Mouse (Mus musculus) lung, embryonic 16.5 days (tissue): ENCODE data around the gene Auts2. TPM values are rescaled to one million over a fixed set of nuclear protein-coding genes. Genes with fewer than 3 reads are reported as not detected.
A peak's percentile ranks its signal among the peaks of the same experiment; 100 is the strongest.

Experiments
- ATAC-seq: fragments of 200-750 bp; cut with Nextera tagmentation; 2 replicates; pipeline ENCODE4 v1.8.0; 2017; ENCODE audit warnings: low read depth, mild to moderate bottlenecking, moderate library complexity
- H3K27ac ChIP-seq: fragments of 300-500 bp; sonication (generic); 2 replicates; pipeline ENCODE4 v1.5.1; 2014; ENCODE audit warnings: mild to moderate bottlenecking, control low read depth, low read length
- H3K27me3 ChIP-seq: fragments of 300-500 bp; sonication (generic); 2 replicates; pipeline ENCODE4 v1.6.1; 2014; ENCODE audit warnings: low read depth, low read length, mixed read lengths; ENCODE audit not compliant: control insufficient read depth, insufficient read depth
- H3K36me3 ChIP-seq: fragments of 300-500 bp; sonication (generic); 2 replicates; pipeline ENCODE4 v1.6.1; 2014; ENCODE audit warnings: low read length; ENCODE audit not compliant: control insufficient read depth, insufficient read depth
- H3K4me1 ChIP-seq: fragments of 300-500 bp; sonication (generic); replicated peaks from 2 replicates; pipeline ENCODE4 v1.6.1; 2014; ENCODE audit warnings: low read length, mixed read lengths; ENCODE audit not compliant: control insufficient read depth, insufficient read depth
- H3K4me2 ChIP-seq: fragments of 300-500 bp; sonication (generic); 2 replicates; pipeline ENCODE4 v1.6.1; 2014; ENCODE audit warnings: low read depth, low read length, control low read depth
- H3K4me3 ChIP-seq: fragments of 300-500 bp; sonication (generic); 2 replicates; pipeline ENCODE4 v1.5.1; 2014; ENCODE audit warnings: mild to moderate bottlenecking, low read length, control low read depth
- H3K9ac ChIP-seq: fragments of 300-500 bp; sonication (generic); 2 replicates; pipeline ENCODE4 v1.6.1; 2014; ENCODE audit warnings: low read length, control low read depth
- H3K9me3 ChIP-seq: fragments of 300-500 bp; sonication (generic); 2 replicates; pipeline ENCODE4 v1.6.1; 2016; ENCODE audit warnings: low read length; ENCODE audit not compliant: control insufficient read depth
- WGBS: fragments of 180-500 bp; shearing (Covaris S2); extraction: QIAGEN DNeasy Blood & Tissue Kit; methylation state at CpG from one replicate; pipeline ENCODE4 v1.1.7; 2014; 5-methylcytosine and 5-hydroxymethylcytosine counted together
- polyA plus RNA-seq: library from polyadenylated mRNA; unstranded; fragments of >200 nt; fragmentation: Nextera tagmentation; extraction: Ambion mirVana; gene quantifications from 2 replicates; pipeline ENCODE4 v1.2.1, GENCODE M21; 2015

The Auts2 gene
- polyA plus RNA-seq, 1 experiment from 2014 or later = 12.3 TPM

GRCm38 (mm10) chr5:132541371-132541931 lies 1.7 kb downstream of the Auts2 start:
- no peak for ATAC-seq
- H3K9me3 ChIP-seq = no peaks in the 10 kb centered on the region
- peak overlapping the region; percentile 55; the same call in 1 of the 2 replicates for H3K27ac ChIP-seq
- peaks cover 15% of the 10 kb centered on the region for H3K4me1 ChIP-seq
- H3K36me3 ChIP-seq = no peaks in the 10 kb centered on the region
- no peaks in the 10 kb centered on the region; the same call in 1 of the 2 replicates for H3K27me3 ChIP-seq
- WGBS = under 1% methylated on average over 44 of the region's 46 CpGs
- peak overlapping the region; percentile 80 for H3K9ac ChIP-seq
- peak overlapping the region; percentile 72 for H3K4me2 ChIP-seq
- peak overlapping the region; percentile 84 for H3K4me3 ChIP-seq

GRCm38 (mm10) chr5:132540841-132541311 lies 2.3 kb downstream of the Auts2 start:
- H3K9me3 ChIP-seq = no peaks in the 10 kb centered on the region
- H3K9ac ChIP-seq = peak overlapping the region; percentile 80
- H3K27ac ChIP-seq = no peak overlapping the region
- no peaks in the 10 kb centered on the region; the same call in 1 of the 2 replicates for H3K27me3 ChIP-seq
- H3K4me1 ChIP-seq = peaks cover 15% of the 10 kb centered on the region
- H3K4me2 ChIP-seq = peak overlapping the region; percentile 72
- peak overlapping the region; percentile 84 for H3K4me3 ChIP-seq
- WGBS = 5% methylated on average over 7 of the region's 7 CpGs
- no peak for ATAC-seq
- H3K36me3 ChIP-seq = no peaks in the 10 kb centered on the region

- WGBS = 54% methylated on average over 4 of the region's 4 CpGs
- no peak for ATAC-seq
Measured at GRCm38 (mm10) chr5:132537475-132537874, 5.7 kb downstream of the Auts2 start.

GRCm38 (mm10) chr5:132526395-132526794 lies 16.7 kb downstream of the Auts2 start:
- Histone ChIP-seq H3K9ac (no peak overlapping the region), H3K27me3 (no peaks in the 10 kb centered on the region), H3K27ac (no peak overlapping the region), H3K4me2 (no peak overlapping the region), H3K4me1 (no peaks in the 10 kb centered on the region; the same call in 1 of the 2 replicates), H3K36me3 (no peaks in the 10 kb centered on the region), H3K9me3 (no peaks in the 10 kb centered on the region), H3K4me3 (no peak overlapping the region)
- WGBS = 74% methylated on average over 3 of the region's 3 CpGs
- ATAC-seq = no peak

More at GRCm38 (mm10) chr5:132537475-132537874, 5.7 kb downstream of the Auts2 start:
- peaks cover 10% of the 10 kb centered on the region for H3K4me1 ChIP-seq
- H3K4me2 ChIP-seq = no peak overlapping the region
- H3K9ac ChIP-seq = no peak overlapping the region
- H3K27ac ChIP-seq = no peak overlapping the region
- H3K27me3 ChIP-seq = no peaks in the 10 kb centered on the region
- H3K9me3 ChIP-seq = no peaks in the 10 kb centered on the region
- no peak overlapping the region for H3K4me3 ChIP-seq
- no peaks in the 10 kb centered on the region for H3K36me3 ChIP-seq

GRCm38 (mm10) chr5:132521358-132521873 lies 21.7 kb downstream of the Auts2 start:
- no peak overlapping the region for H3K4me3 ChIP-seq
- no peak overlapping the region for H3K9ac ChIP-seq
- no peaks in the 10 kb centered on the region for H3K36me3 ChIP-seq
- no peaks in the 10 kb centered on the region for H3K27me3 ChIP-seq
- H3K27ac ChIP-seq = no peak overlapping the region
- ATAC-seq = no peak
- 78% methylated on average over 12 of the region's 12 CpGs for WGBS
- no peaks in the 10 kb centered on the region for H3K4me1 ChIP-seq
- no peaks in the 10 kb centered on the region for H3K9me3 ChIP-seq
- H3K4me2 ChIP-seq = no peak overlapping the region

GRCm38 (mm10) chr5:132517879-132518278 lies 25.3 kb downstream of the Auts2 start:
- Histone ChIP-seq H3K4me2 (no peak overlapping the region), H3K4me1 (peaks cover 3% of the 10 kb centered on the region; the same call in 1 of the 2 replicates), H3K27me3 (no peaks in the 10 kb centered on the region), H3K36me3 (no peaks in the 10 kb centered on the region), H3K27ac (no peak overlapping the region), H3K4me3 (no peak overlapping the region), H3K9ac (no peak overlapping the region), H3K9me3 (no peaks in the 10 kb centered on the region)
- 75% methylated on average over 6 of the region's 6 CpGs for WGBS
- ATAC-seq = no peak

GRCm38 (mm10) chr5:132514521-132514920 lies 28.6 kb downstream of the Auts2 start:
- no peaks in the 10 kb centered on the region for H3K36me3 ChIP-seq
- H3K9ac ChIP-seq = no peak overlapping the region
- H3K4me3 ChIP-seq = no peak overlapping the region
- H3K27ac ChIP-seq = no peak overlapping the region
- peaks cover 3% of the 10 kb centered on the region; the same call in 1 of the 2 replicates for H3K4me1 ChIP-seq
- WGBS = 62% methylated on average over 6 of the region's 6 CpGs
- H3K27me3 ChIP-seq = no peaks in the 10 kb centered on the region
- H3K9me3 ChIP-seq = no peaks in the 10 kb centered on the region
- ATAC-seq = no peak
- H3K4me2 ChIP-seq = no peak overlapping the region

- no peaks in the 10 kb centered on the region for H3K27me3 ChIP-seq
- H3K4me3 ChIP-seq = no peak overlapping the region
- no peak for ATAC-seq
- WGBS = 63% methylated on average over 7 of the region's 7 CpGs
- H3K4me2 ChIP-seq = no peak overlapping the region
- H3K4me1 ChIP-seq = peaks cover 7% of the 10 kb centered on the region; the same call in 1 of the 2 replicates
- no peak overlapping the region for H3K9ac ChIP-seq
- H3K9me3 ChIP-seq = no peaks in the 10 kb centered on the region
- no peaks in the 10 kb centered on the region for H3K36me3 ChIP-seq
- H3K27ac ChIP-seq = no peak overlapping the region
Measured at GRCm38 (mm10) chr5:132513206-132513605, 29.9 kb downstream of the Auts2 start.

GRCm38 (mm10) chr5:132509464-132509885 lies 33.7 kb downstream of the Auts2 start:
- Histone ChIP-seq H3K4me1 (peaks cover 9% of the 10 kb centered on the region; the same call in 1 of the 2 replicates), H3K27me3 (no peaks in the 10 kb centered on the region), H3K36me3 (no peaks in the 10 kb centered on the region), H3K9me3 (no peaks in the 10 kb centered on the region), H3K9ac (no peak overlapping the region), H3K4me2 (peak overlapping the region; percentile 4; the same call in 1 of the 2 replicates), H3K27ac (no peak overlapping the region), H3K4me3 (no peak overlapping the region)
- WGBS = 35% methylated on average over 9 of the region's 9 CpGs
- ATAC-seq = no peak
